Mouse (Mus musculus): ENCODE results near the gene Ly6g6f. TPM values are rescaled to one million over a fixed set of nuclear protein-coding genes. Genes with fewer than 3 reads are reported as not detected.

The Ly6g6f gene
- polyA plus RNA-seq, 1 experiment from 2014 or later = not detected

GRCm38 (mm10) chr17:35046681-35047455, 38.5 kb downstream of the Ly6g6f start, which contains the start of gene Msh5:
TSS of gene Msh5 (minus strand) at chr17:35046745.

Other genes with a start within 250 kb of the Ly6g6f start
- 22.1 and 24.9 TPM in 2 replicates for gene Stk19, start 248.7 kb downstream of the Ly6g6f start, polyA plus RNA-seq (2015; fragmentation: Nextera tagmentation; extraction: Ambion mirVana)
- gene Dxo, start 248.6 kb downstream of the Ly6g6f start, polyA plus RNA-seq (2015; fragmentation: Nextera tagmentation; extraction: Ambion mirVana) = 25.1 and 25.6 TPM in 2 replicates
- gene Skiv2l, start 235.4 kb downstream of the Ly6g6f start, polyA plus RNA-seq (2015; fragmentation: Nextera tagmentation; extraction: Ambion mirVana) = 25.2 and 29.7 TPM in 2 replicates
- 50.7 and 59.0 TPM in 2 replicates for gene Nelfe, start 235.2 kb downstream of the Ly6g6f start, polyA plus RNA-seq (2015; fragmentation: Nextera tagmentation; extraction: Ambion mirVana)
- gene Cfb, start 223.1 kb downstream of the Ly6g6f start, polyA plus RNA-seq (2015; fragmentation: Nextera tagmentation; extraction: Ambion mirVana) = 15.6 and 19.3 TPM in 2 replicates
- 0.53 and 0.86 TPM in 2 replicates for gene Zbtb12, start 206.1 kb downstream of the Ly6g6f start, polyA plus RNA-seq (2015; fragmentation: Nextera tagmentation; extraction: Ambion mirVana)
- not detected in 2 replicates for gene Gm20547, start 203.6 kb downstream of the Ly6g6f start, polyA plus RNA-seq (2015; fragmentation: Nextera tagmentation; extraction: Ambion mirVana)
- gene C2, start 187.3 kb downstream of the Ly6g6f start, polyA plus RNA-seq (2015; fragmentation: Nextera tagmentation; extraction: Ambion mirVana) = 8.9 and 9.3 TPM in 2 replicates
- gene Ehmt2, start 187.1 kb downstream of the Ly6g6f start, polyA plus RNA-seq (2015; fragmentation: Nextera tagmentation; extraction: Ambion mirVana) = 25.2 and 27.2 TPM in 2 replicates
- gene Slc44a4, start 171.1 kb downstream of the Ly6g6f start, polyA plus RNA-seq (2015; fragmentation: Nextera tagmentation; extraction: Ambion mirVana) = 2.6 and 3.3 TPM in 2 replicates
- gene Neu1, start 154.4 kb downstream of the Ly6g6f start, polyA plus RNA-seq (2015; fragmentation: Nextera tagmentation; extraction: Ambion mirVana) = 23.2 and 28.5 TPM in 2 replicates
- 4.5 and 5.2 TPM in 2 replicates for gene Hspa1b, start 126.4 kb downstream of the Ly6g6f start, polyA plus RNA-seq (2015; fragmentation: Nextera tagmentation; extraction: Ambion mirVana)
- not detected in 2 replicates for gene Gm20481, start 115.7 kb downstream of the Ly6g6f start, polyA plus RNA-seq (2015; fragmentation: Nextera tagmentation; extraction: Ambion mirVana)
- 36.7 and 39.4 TPM in 2 replicates for gene Hspa1a, start 113.5 kb downstream of the Ly6g6f start, polyA plus RNA-seq (2015; fragmentation: Nextera tagmentation; extraction: Ambion mirVana)
- gene Hspa1l, start 112.9 kb downstream of the Ly6g6f start, polyA plus RNA-seq (2015; fragmentation: Nextera tagmentation; extraction: Ambion mirVana) = 0.16 and 0.25 TPM in 2 replicates
- gene Lsm2, start 103.7 kb downstream of the Ly6g6f start, polyA plus RNA-seq (2015; fragmentation: Nextera tagmentation; extraction: Ambion mirVana) = 82.1 and 83.5 TPM in 2 replicates
- gene Vars, start 84.6 kb downstream of the Ly6g6f start, polyA plus RNA-seq (2015; fragmentation: Nextera tagmentation; extraction: Ambion mirVana) = 42.0 and 44.7 TPM in 2 replicates
- gene Vwa7, start 69.0 kb downstream of the Ly6g6f start, polyA plus RNA-seq (2015; fragmentation: Nextera tagmentation; extraction: Ambion mirVana) = 0.19 and 0.24 TPM in 2 replicates
- 1.3 and 1.7 TPM in 2 replicates for gene Sapcd1, start 57.6 kb downstream of the Ly6g6f start, polyA plus RNA-seq (2015; fragmentation: Nextera tagmentation; extraction: Ambion mirVana)
- gene Msh5, start 38.9 kb downstream of the Ly6g6f start, polyA plus RNA-seq (2015; fragmentation: Nextera tagmentation; extraction: Ambion mirVana) = 0.88 and 1.3 TPM in 2 replicates
- gene Clic1, start 35.6 kb downstream of the Ly6g6f start, polyA plus RNA-seq (2015; fragmentation: Nextera tagmentation; extraction: Ambion mirVana) = 240 and 276 TPM in 2 replicates
- gene Ddah2, start 26.6 kb downstream of the Ly6g6f start, polyA plus RNA-seq (2015; fragmentation: Nextera tagmentation; extraction: Ambion mirVana) = 118 and 126 TPM in 2 replicates
- 0.45 and 0.58 TPM in 2 replicates for gene Ly6g6c, start 20.2 kb downstream of the Ly6g6f start, polyA plus RNA-seq (2015; fragmentation: Nextera tagmentation; extraction: Ambion mirVana)
- gene Mpig6b, start 19.4 kb downstream of the Ly6g6f start, polyA plus RNA-seq (2015; fragmentation: Nextera tagmentation; extraction: Ambion mirVana) = 0.42 and 1.7 TPM in 2 replicates
- gene Ly6g6e, start 8.7 kb downstream of the Ly6g6f start, polyA plus RNA-seq (2015; fragmentation: Nextera tagmentation; extraction: Ambion mirVana) = 8.2 and 8.3 TPM in 2 replicates
- 1.6 and 2.2 TPM in 2 replicates for gene Ly6g6d, start 7.5 kb downstream of the Ly6g6f start, polyA plus RNA-seq (2015; fragmentation: Nextera tagmentation; extraction: Ambion mirVana)
- gene Abhd16a, start 3.7 kb upstream of the Ly6g6f start, polyA plus RNA-seq (2015; fragmentation: Nextera tagmentation; extraction: Ambion mirVana) = 93.1 and 93.2 TPM in 2 replicates
- gene Ly6g5c, start 22.7 kb upstream of the Ly6g6f start, polyA plus RNA-seq (2015; fragmentation: Nextera tagmentation; extraction: Ambion mirVana) = not detected in 2 replicates
- gene Ly6g5b, start 29.8 kb upstream of the Ly6g6f start, polyA plus RNA-seq (2015; fragmentation: Nextera tagmentation; extraction: Ambion mirVana) = 0.22 and 0.35 TPM in 2 replicates
- 9.5 and 11.9 TPM in 2 replicates for gene Gpank1, start 35.8 kb upstream of the Ly6g6f start, polyA plus RNA-seq (2015; fragmentation: Nextera tagmentation; extraction: Ambion mirVana)
- gene Csnk2b, start 36.4 kb upstream of the Ly6g6f start, polyA plus RNA-seq (2015; fragmentation: Nextera tagmentation; extraction: Ambion mirVana) = 189 and 201 TPM in 2 replicates
- gene D17H6S53E, start 40.8 kb upstream of the Ly6g6f start, polyA plus RNA-seq (2015; fragmentation: Nextera tagmentation; extraction: Ambion mirVana) = 9.9 and 10.8 TPM in 2 replicates
- gene Apom, start 46.4 kb upstream of the Ly6g6f start, polyA plus RNA-seq (2015; fragmentation: Nextera tagmentation; extraction: Ambion mirVana) = 0.95 TPM in 1 of 2 replicates, not detected in the other
- 28.9 and 35.6 TPM in 2 replicates for gene Bag6, start 49.6 kb upstream of the Ly6g6f start, polyA plus RNA-seq (2015; fragmentation: Nextera tagmentation; extraction: Ambion mirVana)
- 73.9 and 74.9 TPM in 2 replicates for gene Prrc2a, start 79.3 kb upstream of the Ly6g6f start, polyA plus RNA-seq (2015; fragmentation: Nextera tagmentation; extraction: Ambion mirVana)
- gene Aif1, start 90.5 kb upstream of the Ly6g6f start, polyA plus RNA-seq (2015; fragmentation: Nextera tagmentation; extraction: Ambion mirVana) = 11.2 and 12.6 TPM in 2 replicates
- gene Lst1, start 102.8 kb upstream of the Ly6g6f start, polyA plus RNA-seq (2015; fragmentation: Nextera tagmentation; extraction: Ambion mirVana) = 13.5 and 15.8 TPM in 2 replicates
- 0.53 and 0.96 TPM in 2 replicates for gene Ltb, start 108.8 kb upstream of the Ly6g6f start, polyA plus RNA-seq (2015; fragmentation: Nextera tagmentation; extraction: Ambion mirVana)
- gene Tnf, start 116.4 kb upstream of the Ly6g6f start, polyA plus RNA-seq (2015; fragmentation: Nextera tagmentation; extraction: Ambion mirVana) = 0.40 and 0.69 TPM in 2 replicates
- 0.12 and 0.30 TPM in 2 replicates for gene Lta, start 119.7 kb upstream of the Ly6g6f start, polyA plus RNA-seq (2015; fragmentation: Nextera tagmentation; extraction: Ambion mirVana)
- not detected in 2 replicates for gene Gm16181, start 135.2 kb upstream of the Ly6g6f start, polyA plus RNA-seq (2015; fragmentation: Nextera tagmentation; extraction: Ambion mirVana)
- 4.5 TPM in 2 replicates for gene Atp6v1g2, start 148.1 kb upstream of the Ly6g6f start, polyA plus RNA-seq (2015; fragmentation: Nextera tagmentation; extraction: Ambion mirVana)
- 7.0 and 7.5 TPM in 2 replicates for gene Nfkbil1, start 150.2 kb upstream of the Ly6g6f start, polyA plus RNA-seq (2015; fragmentation: Nextera tagmentation; extraction: Ambion mirVana)
- 170 TPM in 2 replicates for gene Ddx39b, start 156.1 kb upstream of the Ly6g6f start, polyA plus RNA-seq (2015; fragmentation: Nextera tagmentation; extraction: Ambion mirVana)
- gene H2-D1, start 177.1 kb upstream of the Ly6g6f start, polyA plus RNA-seq (2015; fragmentation: Nextera tagmentation; extraction: Ambion mirVana) = 251 and 342 TPM in 2 replicates
- gene H2-Q1, start 234.8 kb upstream of the Ly6g6f start, polyA plus RNA-seq (2015; fragmentation: Nextera tagmentation; extraction: Ambion mirVana) = 0.05 TPM in 1 of 2 replicates, not detected in the other